Mouse (Mus musculus) spleen, adult 10 weeks (tissue): ENCODE data around the gene Ccdc155. TPM values are rescaled to one million over a fixed set of nuclear protein-coding genes. Genes with fewer than 3 reads are reported as not detected.

Experiments
- polyA plus RNA-seq: library from polyadenylated mRNA; stranded (reverse); fragments of 350-450 nt; fragmentation: Illumina TruSeq; extraction: RNeasy Lipid Tissue Mini Kit (QIAGEN cat#74804); gene quantifications from one replicate; pipeline ENCODE4 v1.2.3, GENCODE M21; 2015; ENCODE audit warnings: low replicate concordance; ENCODE audit not compliant: insufficient read depth

Gene Ccdc155
- polyA plus RNA-seq: 0.10 TPM

DNA sequence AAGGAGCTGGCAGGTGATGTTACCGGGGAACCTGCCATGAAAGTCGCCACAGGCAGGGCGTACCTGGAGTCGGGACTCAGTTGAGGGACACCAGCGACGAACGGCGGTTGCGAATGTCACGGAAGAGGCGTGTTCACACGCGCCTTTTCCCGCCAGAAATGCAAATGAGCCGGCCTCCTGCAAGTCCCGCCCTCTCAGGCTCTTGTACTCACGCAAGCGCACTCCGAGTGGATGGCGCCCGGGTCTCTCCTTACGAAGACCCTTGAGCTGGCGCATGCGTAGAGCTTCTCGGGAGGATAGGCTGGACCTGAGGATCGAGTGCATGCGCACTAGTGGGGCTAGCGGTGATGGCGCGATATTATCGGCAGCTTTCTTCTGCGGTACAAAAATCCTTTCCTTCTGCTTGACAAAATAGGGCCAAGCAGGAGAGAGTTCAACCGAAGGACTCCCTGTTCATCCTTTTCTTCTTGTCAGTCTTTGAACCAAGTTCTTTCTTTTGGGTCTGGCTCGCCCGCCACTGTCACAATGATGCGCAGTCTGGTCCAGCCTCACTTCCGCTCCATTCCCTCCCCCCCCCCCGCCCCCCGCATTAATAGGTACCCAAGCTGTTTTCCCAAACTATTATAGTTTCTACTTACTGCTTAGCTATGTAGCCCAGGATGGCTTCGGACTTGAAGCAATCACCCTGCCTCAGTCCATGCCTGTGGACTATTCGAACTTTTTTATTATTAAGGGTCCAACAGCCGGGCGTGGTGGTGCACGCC, at the start of gene Ccdc155:
Gene Ccdc155, minus strand, starts transcription at position 513 of the 764 bp plus-strand sequence.

DNA sequence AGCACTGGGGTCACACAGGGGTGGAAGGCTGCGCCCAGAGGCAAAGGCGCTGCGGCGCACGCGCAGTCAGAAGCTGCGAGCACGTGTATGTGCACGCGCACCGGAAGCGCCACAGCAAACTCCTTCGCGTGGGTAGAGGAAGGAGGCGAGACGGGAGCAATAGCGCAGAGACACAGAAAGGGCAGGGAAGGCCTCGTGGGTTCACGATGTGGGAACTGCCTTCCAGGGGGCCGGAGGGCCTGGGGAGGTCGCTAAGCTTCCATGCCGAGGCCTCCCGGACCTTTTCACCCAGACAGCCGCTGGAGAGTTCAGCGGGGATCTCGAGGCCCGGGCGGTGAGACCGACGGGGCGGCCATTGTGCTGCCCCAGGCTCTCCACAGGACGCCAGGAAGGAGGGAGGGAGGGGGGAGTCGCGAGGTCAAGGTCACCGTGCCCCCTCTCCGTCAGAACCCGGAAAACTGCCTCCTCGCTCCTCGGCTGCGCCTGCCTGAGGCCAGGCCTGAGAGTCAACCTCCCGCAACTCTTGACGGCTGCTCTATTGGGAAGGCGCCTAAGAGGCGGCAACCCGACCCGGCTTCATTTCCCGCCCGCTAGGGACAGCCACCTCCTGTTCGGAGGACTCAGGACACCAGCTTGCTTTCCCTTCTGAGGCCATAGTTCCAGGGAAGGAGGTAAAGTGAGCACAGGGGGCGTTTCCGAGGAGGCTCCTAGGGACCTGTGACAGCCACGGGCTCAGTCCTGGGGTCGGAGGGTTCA, 36.1 kb upstream of the Ccdc155 start, which contains the start of gene Slc6a16:
Gene Slc6a16, plus strand, starts transcription at position 453 of the 756 bp plus-strand sequence.

DNA sequence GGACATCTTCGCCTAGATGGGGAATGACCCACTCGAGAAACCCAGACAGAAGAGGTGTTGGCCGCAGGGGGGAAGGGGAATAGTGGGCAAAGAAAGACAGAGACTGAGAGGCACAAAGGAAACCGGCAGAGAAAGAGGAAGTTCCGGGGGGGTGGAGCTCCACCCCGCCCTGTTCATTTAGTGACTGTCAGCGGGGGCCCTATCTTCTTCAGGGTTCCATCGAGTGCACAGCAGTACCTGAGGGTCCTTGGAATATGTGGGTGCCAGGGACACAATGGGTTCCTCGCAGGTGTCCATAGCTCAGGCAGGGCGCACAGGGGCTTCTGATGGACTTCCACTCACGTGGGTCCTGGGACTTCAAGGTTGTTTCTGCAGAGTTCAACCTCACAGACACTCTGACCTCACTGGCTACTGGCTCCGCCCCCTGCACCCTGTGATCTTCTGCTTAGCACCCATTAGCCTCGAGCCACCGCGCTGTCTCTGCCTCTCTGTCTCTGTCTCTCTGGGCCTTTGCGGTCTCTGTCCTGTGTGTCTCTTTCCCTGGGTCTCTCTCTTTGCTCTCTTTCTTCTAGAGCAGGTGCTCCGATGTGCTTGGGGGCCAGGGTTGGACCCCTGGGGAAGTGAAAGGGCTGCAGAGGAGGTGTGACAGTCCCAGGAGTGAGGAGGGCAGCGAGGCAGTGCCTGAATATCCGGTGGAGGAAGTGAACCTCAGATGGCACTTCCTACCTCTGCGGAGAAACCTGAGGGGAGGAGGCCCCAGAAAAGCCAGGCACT, 34.2 kb upstream of the Ccdc155 start, which contains the start of gene Cd37:
Gene Cd37, minus strand, starts transcription at position 393 of the 774 bp plus-strand sequence.

DNA sequence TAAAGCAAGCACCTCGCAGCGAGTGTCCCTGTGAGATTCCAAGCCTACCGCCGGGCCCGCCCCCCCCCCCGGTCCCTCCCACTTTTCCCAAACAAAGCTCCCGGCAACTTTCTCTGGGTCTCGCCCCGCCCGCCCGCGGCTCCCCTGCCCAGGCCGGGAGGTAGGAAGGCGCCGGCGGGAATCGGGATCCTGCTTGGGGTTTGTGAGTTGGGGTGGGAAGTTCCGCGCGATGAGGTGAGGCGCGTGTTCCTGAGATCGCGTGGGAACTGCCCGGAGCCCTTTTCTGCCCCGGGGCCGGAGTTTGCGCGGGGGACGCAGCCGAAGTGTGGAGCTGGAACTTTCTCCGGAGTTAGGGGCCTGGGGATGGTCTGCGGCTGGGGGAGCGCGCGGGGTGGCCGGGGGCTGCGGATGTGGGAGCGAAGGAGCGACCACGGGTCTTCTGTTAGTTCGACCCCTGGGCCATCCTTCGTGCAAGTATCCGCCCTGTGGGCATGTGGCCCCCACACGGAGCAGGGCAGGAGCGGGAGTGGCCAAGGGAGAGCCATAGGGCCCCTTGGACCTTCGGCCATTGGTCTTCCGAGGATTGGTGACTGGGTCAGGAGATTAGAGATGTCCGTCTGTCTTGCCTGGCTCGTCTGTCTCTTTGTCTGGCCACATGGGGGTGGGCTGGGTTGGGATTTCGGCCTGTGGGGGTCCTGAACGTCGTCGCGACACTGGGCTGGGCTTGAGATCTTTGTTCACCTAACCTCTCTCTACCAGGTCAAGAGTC, 11.2 kb upstream of the Ccdc155 start, which contains the start of gene Tead2:
Gene Tead2, plus strand, starts transcription at position 81 of the 769 bp plus-strand sequence.

DNA sequence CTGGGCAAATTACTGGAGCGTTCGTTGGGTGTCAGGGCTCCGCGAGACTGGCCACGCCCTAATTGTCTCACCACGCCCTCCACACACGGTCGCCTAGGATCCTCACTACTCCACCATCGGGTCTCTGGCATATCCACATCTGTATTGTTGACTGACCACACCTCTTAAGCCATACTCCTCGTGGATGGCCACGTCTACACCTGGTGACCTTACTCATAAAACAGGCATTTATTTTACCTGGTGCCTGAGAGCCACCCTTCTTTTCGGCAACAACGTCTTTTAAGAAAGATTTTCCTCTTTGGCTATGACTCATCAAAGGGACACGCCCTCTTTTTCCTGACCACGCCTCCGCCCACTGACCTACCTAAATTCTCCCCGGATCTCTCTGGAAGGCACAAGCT, 7.2 kb upstream of the Ccdc155 start, which contains the start of gene Dkkl1:
Gene Dkkl1, minus strand, starts transcription at position 297 of the 401 bp plus-strand sequence.

DNA sequence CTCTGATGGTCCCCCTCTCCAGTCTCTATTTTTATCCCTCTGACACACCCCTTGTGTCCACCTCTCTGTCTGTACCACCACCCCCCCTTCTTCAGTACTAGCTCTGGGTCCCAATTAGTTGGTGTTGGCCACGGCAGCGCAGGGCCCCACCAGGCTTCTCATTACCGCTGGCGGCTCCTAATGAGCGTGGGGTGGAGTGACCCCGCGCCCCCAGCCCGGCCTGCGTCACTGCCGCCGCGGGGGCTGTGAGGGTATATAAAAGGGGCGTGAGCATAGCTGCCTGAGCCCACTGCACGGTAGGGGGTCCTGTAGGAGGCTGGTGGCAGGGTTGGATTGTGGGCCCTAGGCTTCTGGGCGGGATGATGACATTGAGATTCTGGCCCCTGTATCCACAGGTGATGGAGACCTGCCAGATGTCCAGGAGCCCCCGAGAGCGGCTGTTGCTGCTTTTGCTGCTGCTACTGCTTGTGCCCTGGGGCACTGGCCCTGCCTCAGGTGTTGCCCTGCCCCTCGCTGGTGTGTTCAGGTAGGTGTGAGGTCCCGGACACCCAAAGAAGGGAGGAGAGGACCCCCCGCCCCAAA, 23.7 kb downstream of the Ccdc155 start, which contains the start of gene Pth2:
Gene Pth2, plus strand, starts transcription at position 100 of the 582 bp plus-strand sequence.

DNA sequence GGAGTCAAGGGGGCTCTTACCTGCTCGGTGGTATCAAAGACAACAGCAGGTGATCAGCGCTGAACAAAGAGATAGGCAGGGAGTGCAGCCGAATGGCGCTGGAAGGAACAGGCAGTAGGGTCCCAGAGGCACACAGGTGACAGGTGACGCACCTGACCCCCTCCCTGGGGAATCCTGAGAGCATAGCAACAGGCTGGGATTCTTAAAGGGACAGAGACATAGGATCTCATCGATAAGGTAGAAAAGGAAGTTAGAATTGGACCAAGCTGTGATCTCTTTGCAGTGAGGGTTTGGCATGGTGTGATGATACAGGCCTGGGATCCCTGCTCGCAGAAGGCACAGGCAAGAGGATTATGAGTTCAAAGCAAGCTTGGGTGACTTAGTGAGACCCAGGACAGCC, 25.2 kb downstream of the Ccdc155 start, which contains the start of gene Gfy:
Gene Gfy, minus strand, starts transcription at position 101 of the 400 bp plus-strand sequence.

DNA sequence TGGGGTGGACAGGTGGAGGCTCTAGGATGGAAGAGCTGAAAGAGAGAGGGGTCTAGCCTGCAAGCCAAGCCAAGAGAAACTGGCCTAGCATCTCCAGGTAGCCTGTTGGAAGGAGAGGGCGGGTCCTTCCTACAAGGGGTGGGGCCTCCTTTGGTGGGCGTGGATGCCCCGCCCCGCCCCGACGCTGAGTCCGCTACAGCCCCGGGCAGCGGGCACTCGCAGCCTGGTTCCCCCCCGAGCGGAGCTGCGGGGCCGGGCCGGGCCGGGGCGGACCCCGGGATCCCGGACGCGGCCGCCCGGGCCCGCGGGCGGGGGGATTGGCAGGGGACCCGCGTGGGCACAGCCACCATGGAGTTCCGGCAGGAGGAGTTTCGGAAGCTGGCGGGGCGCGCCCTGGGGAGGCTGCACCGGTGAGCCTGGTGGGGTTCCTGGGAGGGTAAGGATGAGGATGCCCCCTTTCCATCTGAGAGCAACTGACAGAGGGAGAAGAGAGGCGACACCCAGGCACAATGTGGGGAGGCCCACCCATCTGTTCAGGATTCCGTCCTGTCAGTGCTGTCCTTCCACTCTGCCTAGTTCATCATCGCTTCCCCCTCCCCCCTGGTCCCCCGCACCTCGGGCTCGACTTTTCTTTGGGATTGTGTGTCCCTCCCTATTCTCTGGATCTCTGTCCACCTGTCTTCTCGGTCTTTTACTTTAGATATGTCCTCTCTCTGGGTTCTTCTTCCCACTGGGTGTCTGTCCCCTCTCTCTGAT, 40.8 kb downstream of the Ccdc155 start, which contains the start of gene Slc17a7:
Gene Slc17a7, plus strand, starts transcription at position 215 of the 756 bp plus-strand sequence.

DNA sequence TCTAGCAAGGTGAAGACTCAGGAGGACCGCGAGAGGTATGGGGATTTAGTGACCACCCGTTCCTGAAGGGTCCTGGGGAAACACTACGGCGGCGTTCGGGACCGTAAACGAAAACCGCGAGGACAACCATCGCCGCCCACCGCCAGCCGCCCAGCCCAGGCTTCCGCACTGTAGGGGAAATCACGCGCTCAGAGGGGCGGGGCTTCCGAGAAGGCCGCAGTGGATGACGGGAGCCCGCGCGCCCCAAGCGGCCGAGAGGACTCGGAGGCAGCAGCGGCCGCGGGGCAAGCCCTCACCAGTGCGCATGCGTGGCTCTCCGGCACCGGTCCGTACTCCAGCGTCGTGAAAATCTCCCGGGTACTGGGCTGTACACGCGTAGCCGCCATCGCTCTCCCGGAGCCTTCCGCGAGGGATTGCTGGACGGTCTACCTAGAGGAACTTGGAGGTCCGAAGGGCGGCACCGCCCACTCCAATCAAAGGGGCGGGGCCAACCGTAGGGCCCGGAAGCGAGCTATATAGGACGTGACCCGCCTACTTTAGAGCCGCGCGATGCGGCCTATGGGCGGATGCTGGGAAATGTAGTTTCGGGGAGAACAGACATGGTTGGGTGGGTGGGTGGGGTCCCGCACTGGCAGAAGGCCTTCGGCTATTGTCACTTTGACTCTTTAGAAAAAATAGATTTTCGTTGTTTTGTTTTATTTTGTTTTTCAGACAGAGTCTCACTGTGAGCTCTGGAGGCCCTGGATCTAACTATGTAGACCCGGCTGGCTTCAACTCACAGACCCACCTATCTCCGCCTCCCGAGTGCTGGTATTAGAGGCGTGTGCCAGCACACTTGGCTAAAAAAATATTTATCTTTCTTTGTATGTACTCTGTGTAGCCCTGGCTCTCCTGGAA, 50.3 kb downstream of the Ccdc155 start, which contains the start of the genes Pih1d1 and Aldh16a1:
Gene Pih1d1, plus strand, starts transcription at position 208 of the 897 bp plus-strand sequence.
Gene Aldh16a1, minus strand, starts transcription at position 489 of the 897 bp plus-strand sequence.

DNA sequence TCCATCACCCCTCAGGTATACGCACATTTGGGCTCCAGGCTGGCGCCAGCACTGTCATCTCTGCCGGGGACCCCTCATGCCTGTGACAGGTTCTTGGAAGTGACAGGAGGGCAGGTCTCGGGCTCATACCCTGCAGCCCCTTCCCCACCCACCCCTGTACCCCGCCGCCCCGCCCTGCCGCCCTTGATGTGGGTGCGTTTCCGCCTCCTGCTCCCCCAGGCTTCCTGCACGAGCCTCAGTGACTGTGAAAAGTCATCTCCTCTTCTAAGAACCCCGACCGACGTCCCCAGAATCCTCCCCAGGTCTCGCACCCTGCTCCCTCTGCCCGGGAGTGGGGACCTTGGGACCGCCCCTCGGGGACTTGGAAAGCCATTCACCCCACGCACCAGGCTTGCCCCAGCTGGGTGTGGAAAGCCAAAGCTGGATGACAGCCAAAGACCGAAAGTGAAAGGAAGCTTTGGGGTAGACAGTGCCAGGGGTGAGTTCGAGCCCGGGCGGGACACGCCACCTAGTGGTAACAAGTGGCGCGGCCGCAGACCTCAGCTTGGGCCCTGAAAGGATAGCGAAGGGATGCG, 68.6 kb downstream of the Ccdc155 start, which contains the start of the genes Gm45713 and Flt3l:
Gene Gm45713, minus strand, starts transcription at position 239 of the 575 bp plus-strand sequence.
Gene Flt3l, minus strand, starts transcription at position 440 of the 575 bp plus-strand sequence.

Other genes starting within 250 kb of the Ccdc155 start
- gene Cpt1c, start 230.0 kb downstream of the Ccdc155 start, polyA plus RNA-seq: 1.5 TPM
- gene Prmt1, start 218.3 kb downstream of the Ccdc155 start, polyA plus RNA-seq: 116 TPM
- 140 TPM for gene Irf3, start 207.2 kb downstream of the Ccdc155 start, polyA plus RNA-seq
- 6.8 TPM for gene Bcl2l12, start 206.2 kb downstream of the Ccdc155 start, polyA plus RNA-seq
- 22.6 TPM for gene Scaf1, start 188.5 kb downstream of the Ccdc155 start, polyA plus RNA-seq
- gene Rras, start 186.9 kb downstream of the Ccdc155 start, polyA plus RNA-seq: 30.0 TPM
- gene Prr12, start 152.0 kb downstream of the Ccdc155 start, polyA plus RNA-seq: 4.3 TPM
- 21.1 TPM for gene Nosip, start 142.5 kb downstream of the Ccdc155 start, polyA plus RNA-seq
- gene Prrg2, start 142.2 kb downstream of the Ccdc155 start, polyA plus RNA-seq: 3.5 TPM
- 9.4 TPM for gene Rcn3, start 112.7 kb downstream of the Ccdc155 start, polyA plus RNA-seq
- gene Fcgrt, start 101.0 kb downstream of the Ccdc155 start, polyA plus RNA-seq: 45.8 TPM
- gene Rps11, start 80.5 kb downstream of the Ccdc155 start, polyA plus RNA-seq: 3,350 TPM
- gene Rpl13a, start 76.1 kb downstream of the Ccdc155 start, polyA plus RNA-seq: 4,521 TPM
- gene Gm45713, start 68.7 kb downstream of the Ccdc155 start, polyA plus RNA-seq: not detected
- gene Flt3l, start 68.5 kb downstream of the Ccdc155 start, polyA plus RNA-seq: 119 TPM
- 19.7 TPM for gene Pih1d1, start 50.6 kb downstream of the Ccdc155 start, polyA plus RNA-seq
- gene Aldh16a1, start 50.3 kb downstream of the Ccdc155 start, polyA plus RNA-seq: 25.4 TPM
- gene Slc17a7, start 40.9 kb downstream of the Ccdc155 start, polyA plus RNA-seq: not detected
- gene Gfy, start 25.3 kb downstream of the Ccdc155 start, polyA plus RNA-seq: not detected
- not detected for gene Pth2, start 23.9 kb downstream of the Ccdc155 start, polyA plus RNA-seq
- gene Dkkl1, start 7.3 kb upstream of the Ccdc155 start, polyA plus RNA-seq: 0.99 TPM
- gene Tead2, start 10.9 kb upstream of the Ccdc155 start, polyA plus RNA-seq: 2.5 TPM
- 398 TPM for gene Cd37, start 34.2 kb upstream of the Ccdc155 start, polyA plus RNA-seq
- gene Slc6a16, start 36.2 kb upstream of the Ccdc155 start, polyA plus RNA-seq: not detected
- 0.97 TPM for gene Slc6a21, start 72.6 kb upstream of the Ccdc155 start, polyA plus RNA-seq
- gene Trpm4, start 128.9 kb upstream of the Ccdc155 start, polyA plus RNA-seq: 3.5 TPM
- 0.15 TPM for gene Hrc, start 130.4 kb upstream of the Ccdc155 start, polyA plus RNA-seq
- gene Ppfia3, start 162.1 kb upstream of the Ccdc155 start, polyA plus RNA-seq: 0.10 TPM
- not detected for gene Lin7b, start 165.7 kb upstream of the Ccdc155 start, polyA plus RNA-seq
- gene Snrnp70, start 190.8 kb upstream of the Ccdc155 start, polyA plus RNA-seq: 639 TPM
- gene Kcna7, start 200.8 kb upstream of the Ccdc155 start, polyA plus RNA-seq: not detected
- gene Ntf5, start 208.8 kb upstream of the Ccdc155 start, polyA plus RNA-seq: not detected
- gene Lhb, start 215.9 kb upstream of the Ccdc155 start, polyA plus RNA-seq: not detected
- gene Gys1, start 230.0 kb upstream of the Ccdc155 start, polyA plus RNA-seq: 7.5 TPM
- gene Ruvbl2, start 233.2 kb upstream of the Ccdc155 start, polyA plus RNA-seq: 12.1 TPM